Mouse (Mus musculus) embryonic facial prominence, embryonic 14.5 days (tissue): ENCODE results near the gene Fdxr. TPM values are rescaled to one million over a fixed set of nuclear protein-coding genes. Genes with fewer than 3 reads are reported as not detected.

Experiments
- ATAC-seq: fragments of 200-750 bp; cut with Nextera tagmentation; 2 replicates; pipeline ENCODE4 v1.8.0; 2017; ENCODE audit warnings: low read depth, moderate number of reproducible peaks, moderate TSS enrichment
- DNase-seq: peaks from one replicate; pipeline ENCODE4 v3.0.0-alpha.2; 2015; ENCODE audit warnings: low spot score
- H3K27ac ChIP-seq: fragments of 300-500 bp; sonication (generic); replicated peaks from 2 replicates; pipeline ENCODE4 v1.5.1; 2014; ENCODE audit warnings: low read depth, mild to moderate bottlenecking, low read length, moderate library complexity
- H3K27me3 ChIP-seq: fragments of 300-500 bp; sonication (generic); replicated peaks from 2 replicates; pipeline ENCODE4 v1.6.1; 2014; ENCODE audit warnings: low read length; ENCODE audit not compliant: control insufficient read depth, insufficient read depth
- H3K36me3 ChIP-seq: fragments of 300-500 bp; sonication (generic); 2 replicates; pipeline ENCODE4 v1.6.1; 2014; ENCODE audit warnings: low read length, mixed read lengths; ENCODE audit not compliant: control insufficient read depth, insufficient read depth
- H3K4me1 ChIP-seq: fragments of 300-500 bp; sonication (generic); 2 replicates; pipeline ENCODE4 v1.6.1; 2014; ENCODE audit warnings: antibody characterized with exemption, low read length; ENCODE audit not compliant: control insufficient read depth, insufficient read depth
- H3K4me2 ChIP-seq: fragments of 300-500 bp; sonication (generic); 2 replicates; pipeline ENCODE4 v1.6.1; 2014; ENCODE audit warnings: low read depth, mild to moderate bottlenecking, low read length, moderate library complexity, mixed read lengths
- H3K4me3 ChIP-seq: fragments of 300-500 bp; sonication (generic); 2 replicates; pipeline ENCODE4 v1.5.1; 2014; ENCODE audit warnings: low read depth, mild to moderate bottlenecking, low read length
- H3K9ac ChIP-seq: fragments of 300-500 bp; sonication (generic); 2 replicates; pipeline ENCODE4 v1.6.1; 2014; ENCODE audit warnings: low read depth, mild to moderate bottlenecking, low read length, moderate library complexity, mixed read lengths
- H3K9me3 ChIP-seq: fragments of 300-500 bp; sonication (generic); 2 replicates; pipeline ENCODE4 v1.6.1; 2016; ENCODE audit warnings: low read length; ENCODE audit not compliant: control insufficient read depth
- WGBS: fragments of 180-500 bp; shearing (Covaris S2); extraction: QIAGEN DNeasy Blood & Tissue Kit; methylation state at CpG from one replicate; pipeline ENCODE4 v1.1.7; 2014; 5-methylcytosine and 5-hydroxymethylcytosine counted together
- polyA plus RNA-seq: library from polyadenylated mRNA; unstranded; fragments of >200 nt; fragmentation: Nextera tagmentation; extraction: Ambion mirVana; gene quantifications from 2 replicates; pipeline ENCODE4 v1.2.1, GENCODE M21; 2014

The Fdxr gene
- polyA plus RNA-seq, 1 experiment from 2014 or later, result 10.4 TPM

GRCm38 (mm10) chr11:115270148-115270861 lies 6.5 kb downstream of the Fdxr start:
- H3K9ac ChIP-seq, result no peak overlapping the region
- peaks cover 18% of the 10 kb centered on the region; the same call in 1 of the 2 replicates for H3K36me3 ChIP-seq
- ATAC-seq (peak; percentile 32), DNase-seq (peak; percentile 82)
- peaks cover 11% of the 10 kb centered on the region; the same call in 1 of the 2 replicates for H3K4me1 ChIP-seq
- WGBS, result 25% methylated on average over 17 of the region's 19 CpGs
- peaks cover 36% of the 10 kb centered on the region for H3K27me3 ChIP-seq
- H3K4me2 ChIP-seq, result no peak overlapping the region
- no peak overlapping the region for H3K27ac ChIP-seq
- H3K9me3 ChIP-seq, result no peaks in the 10 kb centered on the region
- no peak overlapping the region for H3K4me3 ChIP-seq

GRCm38 (mm10) chr11:115269330-115270066 lies 7.4 kb downstream of the Fdxr start:
- Histone ChIP-seq H3K4me3 (no peak overlapping the region), H3K27ac (no peak overlapping the region), H3K4me2 (no peak overlapping the region), H3K9ac (no peak overlapping the region), H3K36me3 (peaks cover 18% of the 10 kb centered on the region; the same call in 1 of the 2 replicates), H3K9me3 (no peaks in the 10 kb centered on the region), H3K27me3 (peaks cover 44% of the 10 kb centered on the region), H3K4me1 (peaks cover 11% of the 10 kb centered on the region; the same call in 1 of the 2 replicates)
- 85% methylated on average over 25 of the region's 27 CpGs for WGBS
- DNase-seq (no peak), ATAC-seq (no peak)

- Histone ChIP-seq H3K36me3 (peaks cover 18% of the 10 kb centered on the region; the same call in 1 of the 2 replicates), H3K4me3 (no peak overlapping the region), H3K4me1 (peaks cover 11% of the 10 kb centered on the region; the same call in 1 of the 2 replicates), H3K27me3 (peaks cover 60% of the 10 kb centered on the region), H3K9ac (no peak overlapping the region), H3K9me3 (no peaks in the 10 kb centered on the region), H3K27ac (no peak overlapping the region), H3K4me2 (no peak overlapping the region)
- WGBS, result 78% methylated on average over 11 of the region's 11 CpGs
- ATAC-seq (no peak), DNase-seq (no peak)
Measured at GRCm38 (mm10) chr11:115267958-115268357, 8.9 kb downstream of the Fdxr start.

GRCm38 (mm10) chr11:115267061-115267883 lies 9.6 kb downstream of the Fdxr start, which contains the start of gene Grin2c:
Gene Grin2c (minus strand): TSS chr11:115267243.
- DNase-seq (no peak), ATAC-seq (peak; percentile 28; the same call in 1 of the 2 replicates)
- Histone ChIP-seq H3K4me1 (peaks cover 11% of the 10 kb centered on the region; the same call in 1 of the 2 replicates), H3K9me3 (no peaks in the 10 kb centered on the region), H3K27ac (no peak within 1 kb of the TSS), H3K27me3 (peaks cover 67% of the 10 kb centered on the region), H3K4me2 (peak within 1 kb of the TSS; percentile 65), H3K36me3 (peaks cover 18% of the 10 kb centered on the region; the same call in 1 of the 2 replicates), H3K9ac (peak within 1 kb of the TSS; percentile 59), H3K4me3 (peak within 1 kb of the TSS; percentile 39)
- WGBS, result 17% methylated on average over 9 of the region's 50 CpGs

- H3K4me1 ChIP-seq, result peaks cover 11% of the 10 kb centered on the region; the same call in 1 of the 2 replicates
- no peak overlapping the region for H3K9ac ChIP-seq
- peak overlapping the region; percentile 65 for H3K4me2 ChIP-seq
- peaks cover 18% of the 10 kb centered on the region; the same call in 1 of the 2 replicates for H3K36me3 ChIP-seq
- ATAC-seq, result no peak
- DNase-seq, result no peak
- H3K9me3 ChIP-seq, result no peaks in the 10 kb centered on the region
- peak overlapping the region; percentile 39 for H3K4me3 ChIP-seq
- H3K27ac ChIP-seq, result no peak overlapping the region
- 2% methylated on average over 15 of the region's 22 CpGs for WGBS
- H3K27me3 ChIP-seq, result peaks cover 76% of the 10 kb centered on the region
Measured at GRCm38 (mm10) chr11:115266400-115266778, 10.5 kb downstream of the Fdxr start.

GRCm38 (mm10) chr11:115265771-115266399 lies 11.0 kb downstream of the Fdxr start:
- H3K36me3 ChIP-seq, result peaks cover 18% of the 10 kb centered on the region; the same call in 1 of the 2 replicates
- H3K4me3 ChIP-seq, result peak overlapping the region; percentile 3; the same call in 1 of the 2 replicates
- WGBS, result 3% methylated on average over 18 of the region's 20 CpGs
- H3K9me3 ChIP-seq, result no peaks in the 10 kb centered on the region
- peaks cover 79% of the 10 kb centered on the region for H3K27me3 ChIP-seq
- no peak overlapping the region for H3K27ac ChIP-seq
- H3K4me1 ChIP-seq, result peaks cover 11% of the 10 kb centered on the region; the same call in 1 of the 2 replicates
- ATAC-seq, result no peak
- DNase-seq, result no peak
- H3K9ac ChIP-seq, result no peak overlapping the region
- H3K4me2 ChIP-seq, result peak overlapping the region; percentile 46; the same call in 1 of the 2 replicates

- WGBS, result 13% methylated on average over 19 of the region's 39 CpGs
- Histone ChIP-seq H3K36me3 (peaks cover 18% of the 10 kb centered on the region; the same call in 1 of the 2 replicates), H3K4me1 (peaks cover 11% of the 10 kb centered on the region; the same call in 1 of the 2 replicates), H3K27ac (no peak overlapping the region), H3K9me3 (no peaks in the 10 kb centered on the region), H3K9ac (no peak overlapping the region), H3K27me3 (peaks cover 87% of the 10 kb centered on the region), H3K4me2 (peak overlapping the region; percentile 46), H3K4me3 (peak overlapping the region; percentile 27)
- ATAC-seq, result no peak
- no peak for DNase-seq
Measured at GRCm38 (mm10) chr11:115264862-115265668, 11.8 kb downstream of the Fdxr start.
